Mouse (Mus musculus): ENCODE data around the gene Prr5. TPM values are rescaled to one million over a fixed set of nuclear protein-coding genes. Genes with fewer than 3 reads are reported as not detected.

Prr5 gene
- polyA plus RNA-seq, 1 experiment from 2014 or later: 17.7 TPM

GRCm38 (mm10) chr15:84687904-84688303 is 18.5 kb downstream of the Prr5 start:
- Histone ChIP-seq H3K27me3 (replicated peaks; ENCODE audit: low read depth, poor library complexity, severe bottlenecking) (peaks cover 11% of the 10 kb centered on the region), H3K27ac (replicated peaks) (no peak overlapping the region; the same call in 1 of the 2 replicates), H3K4me1 (peaks cover 45% of the 10 kb centered on the region), H3K36me3 (replicated peaks) (peaks cover 43% of the 10 kb centered on the region), H3K9me3 (no peaks in the 10 kb centered on the region), H3K4me3 (no peak overlapping the region)
- 72% methylated on average over 14 of the region's 14 CpGs for WGBS
- no peak for DNase-seq (ENCODE audit: low spot score)

GRCm38 (mm10) chr15:84689356-84689755 is 19.9 kb downstream of the Prr5 start:
- H3K9me3 ChIP-seq: no peaks in the 10 kb centered on the region
- H3K36me3 ChIP-seq (replicated peaks): peaks cover 58% of the 10 kb centered on the region
- H3K4me1 ChIP-seq: peaks cover 31% of the 10 kb centered on the region
- no peak overlapping the region for H3K4me3 ChIP-seq
- WGBS: 91% methylated on average over 6 of the region's 6 CpGs
- H3K27me3 ChIP-seq (replicated peaks; ENCODE audit: low read depth, poor library complexity, severe bottlenecking): no peaks in the 10 kb centered on the region
- no peak overlapping the region for H3K27ac ChIP-seq (replicated peaks)
- DNase-seq (ENCODE audit: low spot score): no peak

- no peak overlapping the region for H3K4me3 ChIP-seq
- no peaks in the 10 kb centered on the region for H3K9me3 ChIP-seq
- H3K27me3 ChIP-seq (replicated peaks; ENCODE audit: low read depth, poor library complexity, severe bottlenecking): no peaks in the 10 kb centered on the region
- H3K36me3 ChIP-seq (replicated peaks): peaks cover 69% of the 10 kb centered on the region
- DNase-seq (ENCODE audit: low spot score): no peak
- H3K4me1 ChIP-seq: peaks cover 29% of the 10 kb centered on the region
- WGBS: 92% methylated on average over 6 of the region's 6 CpGs
- H3K27ac ChIP-seq (replicated peaks): no peak overlapping the region
Observed at GRCm38 (mm10) chr15:84691513-84691912, 22.1 kb downstream of the Prr5 start.

GRCm38 (mm10) chr15:84692645-84693044 is 23.2 kb downstream of the Prr5 start:
- peaks cover 29% of the 10 kb centered on the region for H3K4me1 ChIP-seq
- 89% methylated on average over 7 of the region's 7 CpGs for WGBS
- H3K36me3 ChIP-seq (replicated peaks): peaks cover 74% of the 10 kb centered on the region

GRCm38 (mm10) chr15:84696021-84696420 is 26.6 kb downstream of the Prr5 start:
- 60% methylated on average over 4 of the region's 4 CpGs for WGBS
- no peak for DNase-seq (ENCODE audit: low spot score)
- H3K27me3 ChIP-seq (replicated peaks; ENCODE audit: low read depth, poor library complexity, severe bottlenecking): no peaks in the 10 kb centered on the region
- H3K9me3 ChIP-seq: no peaks in the 10 kb centered on the region
- H3K4me1 ChIP-seq: peaks cover 26% of the 10 kb centered on the region
- no peak overlapping the region for H3K4me3 ChIP-seq
- H3K27ac ChIP-seq (replicated peaks): 0 out of 2 replicates have a peak overlapping the region, but pooled peaks have one; percentile 5
- peaks cover 58% of the 10 kb centered on the region for H3K36me3 ChIP-seq (replicated peaks)

More at GRCm38 (mm10) chr15:84692645-84693044, 23.2 kb downstream of the Prr5 start:
- Histone ChIP-seq H3K27me3 (replicated peaks; ENCODE audit: low read depth, poor library complexity, severe bottlenecking) (no peaks in the 10 kb centered on the region), H3K9me3 (no peaks in the 10 kb centered on the region), H3K4me3 (no peak overlapping the region), H3K27ac (replicated peaks) (no peak overlapping the region)
- DNase-seq (ENCODE audit: low spot score): no peak

- WGBS: 58% methylated on average over 11 of the region's 11 CpGs
- H3K9me3 ChIP-seq: no peaks in the 10 kb centered on the region
- peaks cover 30% of the 10 kb centered on the region for H3K4me1 ChIP-seq
- DNase-seq (ENCODE audit: low spot score): peak; percentile 53
- H3K4me3 ChIP-seq: no peak overlapping the region
- peak overlapping the region; percentile 60 for H3K27ac ChIP-seq (replicated peaks)
- peaks cover 45% of the 10 kb centered on the region for H3K36me3 ChIP-seq (replicated peaks)
- H3K27me3 ChIP-seq (replicated peaks; ENCODE audit: low read depth, poor library complexity, severe bottlenecking): no peaks in the 10 kb centered on the region
Observed at GRCm38 (mm10) chr15:84697611-84698011, 28.2 kb downstream of the Prr5 start.

- H3K4me1 ChIP-seq: peaks cover 30% of the 10 kb centered on the region
- no peaks in the 10 kb centered on the region for H3K9me3 ChIP-seq
- H3K36me3 ChIP-seq (replicated peaks): peaks cover 45% of the 10 kb centered on the region
- 73% methylated on average over 2 of the region's 2 CpGs for WGBS
- H3K27ac ChIP-seq (replicated peaks): no peak overlapping the region
- H3K27me3 ChIP-seq (replicated peaks; ENCODE audit: low read depth, poor library complexity, severe bottlenecking): no peaks in the 10 kb centered on the region
- H3K4me3 ChIP-seq: no peak overlapping the region
- DNase-seq (ENCODE audit: low spot score): no peak
Observed at GRCm38 (mm10) chr15:84698189-84698588, 28.8 kb downstream of the Prr5 start.

- H3K4me3 ChIP-seq: no peak overlapping the region
- DNase-seq (ENCODE audit: low spot score): peak; percentile 83
- H3K27ac ChIP-seq (replicated peaks): no peak overlapping the region
- H3K27me3 ChIP-seq (replicated peaks; ENCODE audit: low read depth, poor library complexity, severe bottlenecking): no peaks in the 10 kb centered on the region
- WGBS: 54% methylated on average over 6 of the region's 6 CpGs
- H3K36me3 ChIP-seq (replicated peaks): peaks cover 31% of the 10 kb centered on the region
- peaks cover 30% of the 10 kb centered on the region for H3K4me1 ChIP-seq
- no peaks in the 10 kb centered on the region for H3K9me3 ChIP-seq
Observed at GRCm38 (mm10) chr15:84700147-84700794, 30.9 kb downstream of the Prr5 start.

- H3K36me3 ChIP-seq (replicated peaks): peaks cover 24% of the 10 kb centered on the region
- no peaks in the 10 kb centered on the region for H3K27me3 ChIP-seq (replicated peaks; ENCODE audit: low read depth, poor library complexity, severe bottlenecking)
- DNase-seq (ENCODE audit: low spot score): peak; percentile 40
- H3K4me1 ChIP-seq: peaks cover 17% of the 10 kb centered on the region
- H3K27ac ChIP-seq (replicated peaks): no peak overlapping the region
- no peaks in the 10 kb centered on the region for H3K9me3 ChIP-seq
- WGBS: 34% methylated on average over 4 of the region's 4 CpGs
- H3K4me3 ChIP-seq: no peak overlapping the region
Observed at GRCm38 (mm10) chr15:84701947-84702346, 32.5 kb downstream of the Prr5 start.

- peaks cover 11% of the 10 kb centered on the region for H3K4me1 ChIP-seq
Observed at GRCm38 (mm10) chr15:84702391-84703345, 33.2 kb downstream of the Prr5 start.

GRCm38 (mm10) chr15:84703992-84704391 is 34.6 kb downstream of the Prr5 start:
- 88% methylated on average over 7 of the region's 7 CpGs for WGBS
- Histone ChIP-seq H3K27me3 (replicated peaks; ENCODE audit: low read depth, poor library complexity, severe bottlenecking) (no peaks in the 10 kb centered on the region), H3K4me1 (peaks cover 6% of the 10 kb centered on the region; the same call in 1 of the 2 replicates), H3K27ac (replicated peaks) (no peak overlapping the region; the same call in 1 of the 2 replicates), H3K4me3 (no peak overlapping the region), H3K36me3 (replicated peaks) (peaks cover 22% of the 10 kb centered on the region), H3K9me3 (peaks cover 3% of the 10 kb centered on the region; the same call in 1 of the 2 replicates)
- DNase-seq (ENCODE audit: low spot score): no peak

More at GRCm38 (mm10) chr15:84702391-84703345, 33.2 kb downstream of the Prr5 start:
- Histone ChIP-seq H3K36me3 (replicated peaks) (peaks cover 22% of the 10 kb centered on the region), H3K27me3 (replicated peaks; ENCODE audit: low read depth, poor library complexity, severe bottlenecking) (no peaks in the 10 kb centered on the region), H3K27ac (replicated peaks) (no peak overlapping the region), H3K9me3 (no peaks in the 10 kb centered on the region), H3K4me3 (no peak overlapping the region)
- WGBS: 90% methylated on average over 29 of the region's 29 CpGs
- DNase-seq (ENCODE audit: low spot score): no peak

- H3K36me3 ChIP-seq (replicated peaks): peaks cover 12% of the 10 kb centered on the region
- 85% methylated on average over 6 of the region's 6 CpGs for WGBS
- H3K9me3 ChIP-seq: peaks cover 3% of the 10 kb centered on the region; the same call in 1 of the 2 replicates
- no peak overlapping the region for H3K4me3 ChIP-seq
- no peaks in the 10 kb centered on the region for H3K27me3 ChIP-seq (replicated peaks; ENCODE audit: low read depth, poor library complexity, severe bottlenecking)
- H3K27ac ChIP-seq (replicated peaks): no peak overlapping the region
- H3K4me1 ChIP-seq: peaks cover 6% of the 10 kb centered on the region; the same call in 1 of the 2 replicates
- no peak for DNase-seq (ENCODE audit: low spot score)
Observed at GRCm38 (mm10) chr15:84705351-84705901, 36.0 kb downstream of the Prr5 start.

All from embryonic facial prominence, embryonic 10.5 days (tissue).